Mouse (Mus musculus) testis, adult 2 months (tissue): ENCODE measurements around the gene Nolc1. TPM values are rescaled to one million over a fixed set of nuclear protein-coding genes. Genes with fewer than 3 reads are reported as not detected.
"Not testable (repeated sequence)": the region's sequence is repeated elsewhere in the genome, so short reads cannot be mapped to it uniquely, and the experiment has no call there.

Experiments used
- H3K27ac ChIP-seq: fragments of 200-500 bp; 2 replicates; pipeline ENCODE4 v1.5.1; 2012; ENCODE audit warnings: low read depth, low read length; ENCODE audit not compliant: control insufficient read depth, insufficient read depth
- H3K27me3 ChIP-seq: fragments of 200-500 bp; 2 replicates; pipeline ENCODE4 v1.6.1; 2012; ENCODE audit warnings: mild to moderate bottlenecking, low read length, moderate library complexity; ENCODE audit not compliant: control insufficient read depth, insufficient read depth
- H3K36me3 ChIP-seq: fragments of 200-500 bp; 2 replicates; pipeline ENCODE4 v1.6.1; 2012; ENCODE audit warnings: mild to moderate bottlenecking, low read length; ENCODE audit not compliant: control insufficient read depth, insufficient read depth
- H3K4me1 ChIP-seq: fragments of 200-500 bp; 2 replicates; pipeline ENCODE4 v1.6.1; 2012; ENCODE audit warnings: low read length; ENCODE audit not compliant: control insufficient read depth, insufficient read depth
- H3K4me3 ChIP-seq: fragments of 200-500 bp; 2 replicates; pipeline ENCODE4 v1.5.1; 2012; ENCODE audit warnings: low read depth, mild to moderate bottlenecking, low read length, moderate library complexity, mixed read lengths; ENCODE audit not compliant: control insufficient read depth
- CTCF ChIP-seq: fragments of 200-500 bp; IDR thresholded peaks from 2 replicates; pipeline ENCODE4 v1.5.1; 2012; ENCODE audit warnings: low read depth, mild to moderate bottlenecking, inconsistent platforms, low read length, moderate library complexity; ENCODE audit not compliant: control insufficient read depth, insufficient read depth, insufficient replicate concordance
- POLR2A ChIP-seq: fragments of 200-500 bp; IDR thresholded peaks from 2 replicates; pipeline ENCODE4 v1.6.1; 2012; ENCODE audit warnings: low read depth, mild to moderate bottlenecking, inconsistent platforms, low read length, moderate library complexity; ENCODE audit not compliant: control insufficient read depth
- polyA plus RNA-seq: library from polyadenylated mRNA; depleted of rRNA; stranded (reverse); fragments of >200 nt; gene quantifications from 2 replicates; pipeline ENCODE4 v1.2.3, GENCODE M21; 2012; rRNA removed

Gene Nolc1
- polyA plus RNA-seq, 1 experiment, result 10.8 TPM

DNA sequence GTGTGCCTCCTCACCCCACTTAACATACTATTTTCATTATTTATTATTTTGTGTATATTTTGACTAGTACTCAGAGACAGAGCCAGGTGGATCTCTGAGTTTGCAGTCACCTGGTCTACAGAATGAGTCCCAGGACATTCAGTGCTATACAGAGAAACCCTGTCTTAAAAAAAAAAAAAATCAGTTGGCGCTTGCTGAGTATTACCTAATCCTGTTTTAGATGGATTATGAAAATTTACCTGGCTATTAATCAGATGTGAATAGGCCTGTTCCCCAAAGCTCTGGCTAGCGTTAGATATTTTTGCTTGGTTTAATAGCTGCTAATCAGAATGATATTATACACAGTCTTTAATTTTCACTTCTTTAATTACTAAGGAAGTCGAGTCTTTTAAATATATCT lies 48.2 kb downstream of the Nolc1 start:
- Histone ChIP-seq H3K27ac (no peak overlapping the region), H3K4me1 (no peaks in the 10 kb centered on the region; the same call in 1 of the 2 replicates), H3K36me3 (no peaks in the 10 kb centered on the region), H3K4me3 (no peak overlapping the region), H3K27me3 (no peaks in the 10 kb centered on the region)
- no peak for TF ChIP-seq POLR2A
- no peak for TF ChIP-seq CTCF

- no peaks in the 10 kb centered on the region; the same call in 1 of the 2 replicates for H3K4me1 ChIP-seq
- H3K4me3 ChIP-seq, result no peak overlapping the region
- H3K36me3 ChIP-seq, result no peaks in the 10 kb centered on the region
- H3K27me3 ChIP-seq, result no peaks in the 10 kb centered on the region
- TF ChIP-seq CTCF (no peak), POLR2A (no peak)
- no peak overlapping the region for H3K27ac ChIP-seq
Observed at GRCm38 (mm10) chr19:46124651-46125050, 49.0 kb downstream of the Nolc1 start.

GRCm38 (mm10) chr19:46126301-46126700 lies 50.6 kb downstream of the Nolc1 start:
- Histone ChIP-seq H3K4me3 (no peak overlapping the region), H3K27me3 (no peaks in the 10 kb centered on the region; the same call in 1 of the 2 replicates), H3K27ac (no peak overlapping the region), H3K36me3 (no peaks in the 10 kb centered on the region), H3K4me1 (peaks cover 2% of the 10 kb centered on the region; the same call in 1 of the 2 replicates)
- TF ChIP-seq POLR2A, result no peak
- TF ChIP-seq CTCF, result no peak

- not testable (repeated sequence) for H3K36me3 ChIP-seq, H3K27ac ChIP-seq, H3K4me1 ChIP-seq, H3K4me3 ChIP-seq, H3K27me3 ChIP-seq
Observed at GRCm38 (mm10) chr19:46129737-46130136, 54.1 kb downstream of the Nolc1 start.

DNA sequence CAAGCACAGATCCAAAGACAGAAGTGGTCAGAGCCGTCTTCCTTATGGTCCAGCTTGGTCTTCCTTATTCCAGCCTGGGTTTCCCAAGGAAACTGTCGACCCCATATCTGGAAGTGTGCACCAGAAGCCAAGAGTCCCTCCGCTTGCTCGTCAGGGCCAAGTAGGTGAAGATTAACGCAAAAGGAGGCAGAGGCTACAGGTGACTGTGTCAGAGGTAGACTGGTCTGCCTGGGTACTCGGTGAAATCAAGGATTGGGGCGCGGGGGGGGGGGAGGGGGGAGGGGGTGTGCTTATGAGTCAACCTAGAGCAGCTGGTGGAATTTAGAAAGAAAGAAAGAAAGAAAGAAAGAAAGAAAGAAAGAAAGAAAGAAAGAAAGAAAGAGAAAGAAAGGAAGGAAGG lies 55.6 kb downstream of the Nolc1 start:
- peaks cover 14% of the 10 kb centered on the region for H3K4me1 ChIP-seq
- H3K36me3 ChIP-seq, result no peaks in the 10 kb centered on the region
- TF ChIP-seq POLR2A (no peak), CTCF (no peak)
- no peak overlapping the region for H3K27ac ChIP-seq
- H3K4me3 ChIP-seq, result no peak overlapping the region
- no peaks in the 10 kb centered on the region; the same call in none of the 2 replicates for H3K27me3 ChIP-seq

- Histone ChIP-seq H3K27me3 (no peaks in the 10 kb centered on the region; the same call in none of the 2 replicates), H3K4me1 (peaks cover 20% of the 10 kb centered on the region), H3K36me3 (no peaks in the 10 kb centered on the region), H3K27ac (no peak within 1 kb of the TSS), H3K4me3 (no peak within 1 kb of the TSS)
- TF ChIP-seq CTCF (no peak), POLR2A (no peak)
Observed at GRCm38 (mm10) chr19:46131694-46132525, 56.2 kb downstream of the Nolc1 start, which contains the start of gene Elovl3. Elovl3 (plus strand) TSS chr19:46131897.

GRCm38 (mm10) chr19:46132577-46132976 lies 56.9 kb downstream of the Nolc1 start:
- H3K27me3 ChIP-seq, result no peaks in the 10 kb centered on the region; the same call in none of the 2 replicates
- TF ChIP-seq CTCF (no peak), POLR2A (no peak)
- H3K27ac ChIP-seq, result no peak overlapping the region
- H3K4me3 ChIP-seq, result no peak overlapping the region
- no peaks in the 10 kb centered on the region for H3K36me3 ChIP-seq
- peaks cover 22% of the 10 kb centered on the region for H3K4me1 ChIP-seq

Other genes with a start within 250 kb of the Nolc1 start
- 5.7 and 5.8 TPM in 2 replicates for gene Armh3, start 77.4 kb upstream of the Nolc1 start, polyA plus RNA-seq
- gene Hps6, start 72.4 kb upstream of the Nolc1 start, polyA plus RNA-seq, result 1.0 and 1.1 TPM in 2 replicates
- gene Pprc1, start 31.0 kb upstream of the Nolc1 start, polyA plus RNA-seq, result 8.9 and 10.1 TPM in 2 replicates
- 26.2 and 28.9 TPM in 2 replicates for gene Ldb1, start 30.6 kb upstream of the Nolc1 start, polyA plus RNA-seq
- gene Elovl3, start 56.0 kb downstream of the Nolc1 start, polyA plus RNA-seq, result 0.20 and 0.49 TPM in 2 replicates
- 0.84 and 1.2 TPM in 2 replicates for gene Pitx3, start 72.5 kb downstream of the Nolc1 start, polyA plus RNA-seq
- 142 and 162 TPM in 2 replicates for gene Gbf1, start 76.6 kb downstream of the Nolc1 start, polyA plus RNA-seq
- gene Nfkb2, start 228.5 kb downstream of the Nolc1 start, polyA plus RNA-seq, result 2.5 and 2.7 TPM in 2 replicates